Mouse (Mus musculus): ENCODE measurements around the gene Dhfr.

GRCm38 (mm10) chr13:92393047-92393661 lies 38.6 kb downstream of the Dhfr start:
- TF ChIP-seq CTCF (conservative IDR thresholded peaks at IDR 0.05 in 1 of 2, IDR thresholded peaks at IDR 0.05 in 1 of 2; ENCODE audit: low read depth in 2 of 2, low read length in 2 of 2) (no peak), E2F4 (IDR thresholded peaks at IDR 0.05; ENCODE audit: insufficient replicate concordance, low read depth, low read length) (no peak), ZC3H11A (IDR thresholded peaks at IDR 0.05; ENCODE audit: low read depth, low read length) (no peak), SMC3 (IDR thresholded peaks at IDR 0.05; ENCODE audit: low read depth, low read length) (no peak), ETS1 (conservative IDR thresholded peaks at IDR 0.05; ENCODE audit: low read depth, low read length) (no peak), POLR2A (IDR thresholded peaks at IDR 0.05; ENCODE audit: low read depth, low read length) (no peak), ZNF384 (IDR thresholded peaks at IDR 0.05; ENCODE audit: low read depth, low read length) (no peak), ZMIZ1 (IDR thresholded peaks at IDR 0.05; ENCODE audit: low read depth, low read length) (no peak), POLR2AphosphoS2 (IDR thresholded peaks at IDR 0.05; ENCODE audit: low read depth, low read length) (no peak), TCF12 (IDR thresholded peaks at IDR 0.05; ENCODE audit: low read depth, low read length) (no peak), TBP (conservative IDR thresholded peaks at IDR 0.05; ENCODE audit: low read depth, low read length) (no peak)

All from CH12.LX (cell line).